19 mouse cellular contexts compared by ENCODE assay signal in genomic region chr12:111029291-111029890, GRCm38 (mm10). TPM values are rescaled to one million over a fixed set of nuclear protein-coding genes. Genes with fewer than 3 reads are reported as not detected.
DNase-seq lines count a peak whose midpoint lies in the region; ATAC-seq and TF ChIP-seq lines count a peak whose summit lies in the region.
"Had no signal": no experiment of that assay in that cellular context is flagged by ENCODE, and none has a peak within 500 bp of the region (broad histone marks: within the 10 kb centered on the region; RNA-seq: fewer than 3 reads in every experiment).

No protein-coding gene starts in this region.

- intact Hi-C loops in heart, postnatal 25 days (cut with DNase I): no loop called here

- H3K4me3 ChIP-seq in heart, embryonic 13.5 days: no peak overlapping the region
- H3K4me3 ChIP-seq in liver, postnatal 0 days (ENCODE audit: low read depth, low read length): peak overlapping the region; percentile 37
- H3K4me3 ChIP-seq: limb, embryonic 12.5 days had no signal

- no peak for TF ChIP-seq CTCF in liver, postnatal 0 days (IDR thresholded peaks at IDR 0.05; ENCODE audit: low read depth)

- H3K4me1 ChIP-seq in heart, embryonic 13.5 days: peaks cover 18% of the 10 kb centered on the region
- peaks cover 6% of the 10 kb centered on the region; the same call in 1 of the 2 replicates for H3K4me1 ChIP-seq in liver, postnatal 0 days (ENCODE audit: insufficient read depth)
- H3K4me1 ChIP-seq: limb, embryonic 12.5 days had no signal

- WGBS in heart, embryonic 13.5 days: 45% methylated on average over 7 of the region's 7 CpGs
- 44% methylated on average over 7 of the region's 7 CpGs for WGBS in liver, postnatal 0 days (ENCODE audit: insufficient replicate concordance)

- H3K36me3 ChIP-seq in heart, embryonic 13.5 days: no peaks in the 10 kb centered on the region
- no peaks in the 10 kb centered on the region for H3K36me3 ChIP-seq in liver, postnatal 0 days (replicated peaks; ENCODE audit: insufficient read depth, low read length)
- H3K36me3 ChIP-seq: limb, embryonic 12.5 days had no signal

- H3K9me3 ChIP-seq in heart, embryonic 13.5 days: no peaks in the 10 kb centered on the region
- no peaks in the 10 kb centered on the region for H3K9me3 ChIP-seq in liver, postnatal 0 days (ENCODE audit: low read length)
- H3K9me3 ChIP-seq: limb, embryonic 12.5 days had no signal

- no peak for DNase-seq in heart, postnatal 25 days (ENCODE audit: low spot score)
- DNase-seq in ZHBTc4 (ENCODE audit: low read depth, low spot score): peak; percentile 26
- DNase-seq in liver: peak; percentile 49
- no peak for DNase-seq in liver, postnatal 0 days
- DNase-seq in MN1 (ENCODE audit: low spot score): no peak
- DNase-seq in right cerebral cortex, postnatal 36 days (ENCODE audit: low spot score in 2 of 2): no peak
- DNase-seq: adrenal gland, postnatal 10 days; cerebellum, postnatal 10 days; lung, embryonic 14.5 days; right cerebral cortex, postnatal 4 days had no signal

- no peak for TF ChIP-seq EP300 in liver, postnatal 0 days (IDR thresholded peaks at IDR 0.05; ENCODE audit: low read depth)

- H3K27me3 ChIP-seq in heart, embryonic 13.5 days (replicated peaks): no peaks in the 10 kb centered on the region; the same call in 1 of the 2 replicates
- no peaks in the 10 kb centered on the region for H3K27me3 ChIP-seq in liver, postnatal 0 days (ENCODE audit: insufficient read depth, low read length)
- H3K27me3 ChIP-seq: CH12.LX; limb, embryonic 12.5 days had no signal

- H3K27ac ChIP-seq in heart, embryonic 13.5 days (replicated peaks): no peak overlapping the region
- H3K27ac ChIP-seq in liver, postnatal 0 days (ENCODE audit: low read depth): 0 out of 2 replicates have a peak overlapping the region, but pooled peaks have one; percentile 2
- H3K27ac ChIP-seq: hindbrain, embryonic 14.5 days; kidney, postnatal 0 days; limb, embryonic 12.5 days; macrophage had no signal

- no peak overlapping the region for H3K9ac ChIP-seq in heart, embryonic 13.5 days
- H3K9ac ChIP-seq in liver, postnatal 0 days (replicated peaks): peak overlapping the region; percentile 12; the same call in 1 of the 2 replicates
- H3K9ac ChIP-seq: hindbrain, embryonic 14.5 days; limb, embryonic 12.5 days; lung, embryonic 14.5 days had no signal

- H3K4me2 ChIP-seq in heart, embryonic 13.5 days: peak overlapping the region; percentile 59
- peak overlapping the region; percentile 64 for H3K4me2 ChIP-seq in liver, postnatal 0 days (ENCODE audit: low read depth, low read length)
- H3K4me2 ChIP-seq: hindbrain, embryonic 14.5 days; limb, embryonic 12.5 days had no signal

- ATAC-seq in heart, embryonic 13.5 days (ENCODE audit: extremely low read depth, insufficient number of reproducible peaks, low FRiP score, low TSS enrichment): no peak
- ATAC-seq in liver, postnatal 0 days: 0 out of 2 replicates have a peak, but pooled peaks have one; percentile 28
- no peak for ATAC-seq in inflammation-experienced regulatory T-cells, adult 6 months
- ATAC-seq: intestine, postnatal 0 days; midbrain, embryonic 16.5 days had no signal

RNA-seq across cellular contexts. Expression of gene Rcor1, which starts 9.8 kb away (rescaled TPM):
- 5.4 and 6.7 TPM in 2 replicates for polyA plus RNA-seq in heart, embryonic 13.5 days (2015; fragmentation: Nextera tagmentation; extraction: Ambion mirVana)
- 10 to 100 TPM; 14.8 to 17.4 TPM for total RNA-seq in heart, postnatal 25 days (2021)
- 3.6 and 4.8 TPM in 2 replicates for polyA plus RNA-seq in liver, postnatal 0 days (2015; fragmentation: Nextera tagmentation; extraction: Ambion mirVana)
- polyA plus RNA-seq in inflammation-experienced regulatory T-cells, adult 6 months (2017; shearing (Covaris generic)): 10 to 100 TPM; 13.6 to 19.7 (median 14.7) TPM

RNA-seq across cellular contexts. Expression of gene Ankrd9, which starts 50.6 kb away (rescaled TPM):
- 13.5 and 13.7 TPM in 2 replicates for polyA plus RNA-seq in heart, embryonic 13.5 days (2015; fragmentation: Nextera tagmentation; extraction: Ambion mirVana)
- 10 to 100 TPM; 66.8 to 71.8 TPM for total RNA-seq in heart, postnatal 25 days (2021)
- 15.9 and 16.5 TPM in 2 replicates for polyA plus RNA-seq in liver, postnatal 0 days (2015; fragmentation: Nextera tagmentation; extraction: Ambion mirVana)
- polyA plus RNA-seq in inflammation-experienced regulatory T-cells, adult 6 months (2017; shearing (Covaris generic)): 1 to 10 TPM in 1 of 3 experiments, under 1 TPM in 2; 0.28 to 1.4 (median 0.61) TPM

Comparison
In these comparisons a context has a peak if more than half of its experiments do, and no peak if none do; other contexts are left out.
1. DNase-seq: peak in ZHBTc4 (single experiment) and liver (single experiment); none in heart, postnatal 25 days (single experiment), liver, postnatal 0 days (single experiment), MN1 (single experiment) and right cerebral cortex, postnatal 36 days (0 of 2).